Mouse (Mus musculus) thymus, postnatal 14 days (tissue): ENCODE results near the gene Rtp4.

Experiments used
- DNase-seq: peaks from one replicate; pipeline ENCODE4 v3.0.0; 2021

Rtp4 gene

DNA sequence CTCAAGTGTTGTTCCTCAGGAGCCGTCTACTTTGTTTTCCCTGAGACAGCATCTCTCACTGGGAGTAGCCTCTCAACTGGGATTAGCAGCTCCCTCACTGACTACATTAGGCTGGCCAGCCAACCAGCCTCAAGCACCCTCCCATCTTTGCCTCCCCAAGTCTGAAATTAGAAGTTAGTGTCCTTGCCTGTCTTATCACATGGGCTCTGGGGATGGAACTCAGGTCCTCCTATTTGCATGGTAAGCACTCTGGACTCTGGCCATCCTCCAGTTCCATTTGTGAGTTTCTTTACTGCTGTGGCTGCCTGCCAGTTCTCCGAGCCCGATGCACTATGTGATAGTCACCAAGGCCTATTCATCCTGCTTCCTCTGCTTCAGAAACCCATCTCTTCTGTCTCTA, 4.3 kb upstream of the Rtp4 start:
- no peak for DNase-seq

DNA sequence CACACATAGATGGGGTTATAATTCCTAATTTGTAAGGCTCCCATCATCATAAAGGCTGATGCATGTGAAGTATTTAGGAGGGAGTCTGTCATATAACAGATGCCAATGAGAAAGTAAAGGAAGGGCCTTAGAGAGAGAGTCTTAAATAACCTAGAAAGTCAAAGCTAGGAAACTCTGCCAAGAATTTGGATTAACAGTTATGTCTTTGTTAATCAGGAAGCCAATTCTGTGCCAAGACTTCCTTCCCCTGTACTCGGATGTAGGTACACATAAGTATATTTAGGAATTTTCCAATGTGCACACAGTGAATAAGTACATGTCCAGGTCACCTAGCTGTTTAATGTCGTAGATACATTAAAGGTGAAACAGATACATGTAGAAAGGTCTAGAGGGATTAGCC, 3.5 kb upstream of the Rtp4 start:
- no peak for DNase-seq

DNA sequence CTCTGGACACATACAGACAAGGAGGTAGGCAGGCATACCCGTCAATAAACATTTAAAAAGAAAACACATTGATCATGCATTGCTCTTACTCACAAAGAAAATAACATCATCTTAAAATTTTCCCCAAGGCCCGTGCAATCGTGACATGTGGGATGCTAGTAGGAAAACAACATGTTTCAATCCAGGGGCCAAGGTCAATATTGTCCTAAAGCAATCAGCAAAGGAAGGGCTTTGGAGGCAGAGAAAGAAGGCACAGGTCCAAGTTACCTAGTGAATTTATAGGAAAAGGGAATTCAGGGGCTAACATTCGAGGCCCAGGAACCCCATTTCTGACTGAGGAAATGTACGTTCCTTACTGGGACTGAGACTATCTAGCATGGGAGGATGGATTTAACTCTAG, 2.9 kb upstream of the Rtp4 start:
- DNase-seq, result no peak

DNA sequence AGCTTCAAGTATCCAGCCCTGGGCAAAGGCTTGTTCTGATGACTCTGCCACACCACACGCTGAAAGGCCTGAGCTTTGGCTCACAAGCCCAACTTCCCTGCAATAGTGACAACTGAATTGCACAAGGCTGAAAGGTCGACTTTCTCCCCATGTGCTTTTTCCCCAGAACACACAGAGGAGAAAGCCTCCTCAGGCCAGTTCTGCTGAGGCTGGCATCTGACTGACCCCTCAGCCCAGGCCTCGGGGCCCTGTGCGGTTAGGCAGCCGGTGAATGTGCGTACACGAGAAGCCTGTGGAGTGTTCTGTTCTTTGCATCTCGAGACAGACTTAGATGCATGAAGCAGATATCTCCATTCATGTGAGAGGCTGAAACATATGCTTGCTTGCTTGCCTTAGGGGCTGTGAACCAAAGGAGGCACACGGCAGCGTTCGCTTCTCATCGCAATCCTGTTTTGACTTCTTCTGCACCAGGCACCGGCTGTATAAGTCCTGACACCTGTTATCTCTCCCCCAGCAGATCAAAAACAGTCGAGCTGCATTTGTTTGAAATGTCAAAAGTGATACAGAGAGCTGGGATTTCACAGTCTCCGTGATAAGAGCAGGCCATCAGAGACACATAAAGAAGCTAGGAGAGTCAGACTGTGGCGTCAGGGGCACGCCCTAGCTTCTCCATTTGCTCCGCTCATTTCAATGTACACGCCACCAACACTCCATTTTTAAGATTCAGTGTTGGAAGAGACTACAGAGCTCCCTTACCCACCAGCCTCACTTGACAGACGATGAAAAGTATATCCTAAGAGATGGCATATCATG, 2.1 kb upstream of the Rtp4 start:
- no peak for DNase-seq

DNA sequence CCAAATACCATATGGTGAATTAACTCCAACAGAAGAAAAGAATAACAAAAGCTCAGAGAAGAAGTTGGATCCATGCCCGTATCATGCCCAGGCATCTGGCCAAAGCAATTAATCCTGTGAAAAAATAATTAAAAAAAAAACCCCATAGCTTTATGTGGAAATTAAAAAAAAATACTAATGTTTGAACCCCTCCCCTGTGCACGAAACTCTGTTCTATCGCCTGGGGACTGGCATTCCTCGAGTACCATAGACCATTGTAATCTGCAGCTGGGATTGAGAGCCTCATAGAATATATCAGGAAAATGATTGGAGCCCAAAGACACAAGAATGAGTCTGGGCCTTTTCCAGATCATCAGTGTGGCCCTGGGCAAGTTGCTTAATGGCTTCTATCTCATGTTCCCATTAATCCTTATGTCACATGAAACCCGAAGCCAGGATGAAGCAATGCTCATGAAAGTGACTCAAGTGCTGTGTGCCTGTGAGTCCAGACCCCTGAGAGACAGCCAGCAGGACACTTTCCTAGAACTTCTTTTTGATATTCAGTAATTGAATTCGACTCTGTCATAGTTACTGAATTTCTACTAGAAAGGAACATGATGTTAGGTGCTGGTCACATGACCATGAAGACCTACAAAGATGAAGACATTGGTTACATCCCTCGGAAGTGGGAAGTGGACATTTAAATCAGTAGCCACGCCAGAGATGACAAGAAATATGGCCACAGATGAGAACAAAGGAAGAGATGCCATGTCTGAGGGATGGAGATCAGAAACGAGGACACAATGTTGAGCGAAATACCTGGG, 1.3 kb upstream of the Rtp4 start:
- no peak for DNase-seq

DNA sequence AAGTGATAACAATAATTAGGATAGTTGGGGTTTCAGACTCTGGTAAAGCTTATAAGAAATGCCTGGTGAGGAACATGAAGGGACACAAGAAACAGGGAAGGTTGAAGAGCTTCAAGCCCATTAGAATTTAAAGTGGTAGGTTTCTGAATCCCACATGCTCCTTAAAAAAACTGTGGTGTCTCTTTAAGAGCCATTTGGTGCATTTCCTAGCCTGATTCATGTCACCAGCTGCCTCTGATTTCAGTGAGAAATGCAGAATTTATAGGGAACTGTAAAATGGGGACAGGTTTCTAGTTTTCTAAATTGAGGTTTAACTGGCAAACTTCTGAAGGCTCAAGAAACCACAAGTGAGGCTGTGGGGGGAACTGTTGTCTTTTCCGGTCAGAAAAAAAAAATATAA, 320 bp upstream of the Rtp4 start:
- no peak for DNase-seq

DNA sequence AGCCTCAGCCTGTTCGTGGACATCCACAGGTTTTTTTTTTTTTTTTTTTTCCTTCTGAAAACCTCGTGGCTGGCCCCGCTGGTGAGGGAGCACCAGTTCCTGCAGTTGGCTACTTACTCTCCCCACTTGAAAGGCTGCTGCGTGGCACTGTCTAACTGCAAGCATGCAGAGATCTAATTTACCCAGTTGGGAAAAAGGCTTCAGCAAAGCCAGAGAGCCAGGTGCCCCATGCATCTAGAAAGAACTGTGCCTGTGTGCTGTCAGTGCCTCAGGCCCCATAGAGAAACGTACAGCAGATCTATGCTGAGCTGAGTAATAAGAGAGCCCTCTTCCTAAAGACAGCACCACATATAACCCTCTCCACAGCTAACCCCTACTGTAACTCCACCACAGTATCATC, 1.0 kb downstream of the Rtp4 start:
- no peak for DNase-seq

DNA sequence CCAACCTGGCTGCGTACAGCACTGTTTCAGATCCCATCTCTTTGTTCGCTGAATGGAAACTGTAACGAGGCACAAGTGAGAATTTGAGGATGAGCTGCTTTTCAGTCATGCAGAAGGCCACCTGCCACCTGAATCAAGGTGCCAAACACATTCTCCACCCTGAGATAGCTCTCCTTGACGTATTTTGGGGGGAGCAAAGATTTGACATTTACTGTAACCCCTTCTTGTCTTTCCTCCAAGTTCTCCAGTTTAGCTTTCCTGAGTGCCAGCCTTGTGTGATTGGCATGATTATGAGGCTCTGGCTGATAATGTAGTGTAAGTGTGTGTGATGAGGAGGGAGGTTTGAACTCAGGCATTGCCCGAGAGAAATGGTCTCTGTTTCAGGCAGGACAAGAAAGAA, 2.0 kb downstream of the Rtp4 start:
- DNase-seq, result no peak

DNA sequence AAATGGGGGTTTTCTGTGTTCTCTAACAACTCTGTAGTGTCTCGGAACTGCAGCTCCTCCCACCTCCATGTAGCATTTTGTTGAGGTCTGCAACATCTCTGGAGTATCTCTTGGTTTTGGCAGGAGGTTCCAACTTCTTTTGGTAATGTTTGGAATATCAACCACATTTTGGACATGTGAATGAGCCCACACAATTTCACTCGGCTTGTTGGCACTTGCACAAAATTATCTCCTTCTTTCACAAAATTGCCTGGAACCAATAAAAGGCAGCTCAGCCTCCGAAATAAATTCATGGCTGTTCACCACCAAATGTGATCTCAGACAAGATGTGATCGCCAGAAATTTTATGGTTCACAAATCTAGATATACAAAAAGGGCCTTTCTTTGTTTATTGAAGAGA, 9.1 kb downstream of the Rtp4 start:
- DNase-seq, result no peak

DNA sequence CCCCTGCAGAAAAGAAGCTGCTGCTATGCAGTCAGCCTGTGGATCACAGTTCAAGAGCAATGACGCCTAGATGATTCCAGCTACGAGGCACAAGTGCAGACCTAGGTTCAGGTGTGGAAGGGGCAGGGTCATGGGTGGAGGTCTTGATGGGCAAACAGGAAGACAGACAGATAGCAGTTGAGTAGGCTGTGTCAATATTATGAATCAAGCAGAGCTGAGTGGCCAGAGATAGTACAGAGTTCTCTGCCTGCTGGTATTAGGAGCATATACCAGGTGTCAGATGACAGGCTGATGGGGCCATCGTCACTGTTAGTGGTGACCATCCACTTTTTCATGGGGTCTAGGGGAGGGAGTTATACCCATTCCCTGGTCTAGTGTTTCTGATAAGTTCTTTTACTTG, 13.6 kb downstream of the Rtp4 start:
- no peak for DNase-seq

DNA sequence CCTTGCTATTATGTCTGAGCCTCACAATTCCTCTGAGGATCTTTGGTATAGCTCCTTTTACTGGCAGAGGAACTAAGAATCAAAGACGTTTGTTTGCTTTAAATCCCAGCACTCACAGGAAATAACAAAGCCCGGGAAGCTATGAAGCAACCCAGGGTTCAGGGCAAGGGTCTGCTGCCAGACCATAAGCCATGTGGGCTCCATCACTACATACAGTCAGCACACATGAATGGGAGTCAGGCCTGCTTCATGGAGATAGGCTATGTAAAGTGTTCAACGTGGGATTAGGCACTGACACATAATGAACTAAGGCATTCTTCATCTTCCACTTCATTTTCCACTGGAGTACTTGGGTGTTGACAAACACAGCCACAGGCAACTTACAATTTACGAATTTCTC, 21.0 kb downstream of the Rtp4 start:
- DNase-seq, result no peak

DNA sequence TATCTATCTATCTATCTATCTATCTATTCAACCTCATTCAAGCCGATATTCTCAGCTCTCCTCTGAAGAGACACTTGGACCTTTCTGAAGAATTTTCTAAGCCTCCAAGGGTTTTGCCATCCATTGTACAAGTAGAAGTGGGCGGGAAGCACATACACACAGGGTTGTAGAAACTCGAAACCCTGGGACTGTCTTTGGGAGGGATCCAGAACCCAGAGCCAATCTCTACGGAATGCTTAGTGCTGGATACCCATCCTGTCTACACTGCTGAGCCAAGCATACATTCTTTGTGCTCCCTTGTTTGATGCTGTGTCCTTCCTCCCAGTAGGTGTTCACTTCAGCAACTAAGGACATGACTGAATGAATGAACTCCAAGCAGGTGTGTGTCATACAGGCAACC, 22.8 kb downstream of the Rtp4 start:
- no peak for DNase-seq

DNA sequence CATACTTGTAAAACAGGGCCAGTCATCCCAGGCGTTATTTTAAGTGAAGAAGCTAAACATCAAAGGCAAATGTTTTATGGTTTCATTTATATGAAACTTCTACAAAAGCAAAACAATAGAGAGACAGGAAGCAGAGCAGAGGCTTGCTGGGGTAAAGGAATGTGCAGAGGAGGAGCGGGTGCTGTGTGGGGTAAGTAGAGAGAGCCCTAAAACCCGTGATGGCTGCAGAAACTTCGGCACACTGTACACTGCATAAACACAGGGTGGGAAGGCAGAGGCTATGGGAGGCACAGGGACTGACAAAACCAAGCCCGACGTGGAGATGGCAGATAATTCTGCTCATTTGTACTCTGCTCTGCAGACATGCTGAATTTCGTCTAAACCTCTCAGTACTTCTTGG, 24.3 kb downstream of the Rtp4 start:
- DNase-seq, result no peak

DNA sequence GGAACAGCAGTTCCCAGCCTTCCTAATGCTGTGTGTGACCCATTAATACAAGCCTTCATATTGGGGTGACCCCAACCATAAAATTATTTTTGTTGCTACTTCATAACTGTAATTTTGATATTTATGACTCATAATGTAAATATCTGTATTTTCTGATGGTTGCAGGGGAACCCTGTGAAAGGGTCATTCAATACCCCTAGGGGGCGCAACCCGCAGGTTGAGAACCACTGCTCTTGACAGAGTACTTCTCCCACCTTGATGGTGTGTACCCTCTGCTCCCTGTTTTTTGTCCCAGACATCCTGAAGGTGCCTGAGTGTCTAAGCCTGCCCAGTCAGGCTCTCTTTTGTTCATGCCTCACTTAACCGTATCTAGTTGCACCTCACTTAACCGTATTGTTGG, 27.7 kb downstream of the Rtp4 start:
- DNase-seq, result peak; percentile 23

DNA sequence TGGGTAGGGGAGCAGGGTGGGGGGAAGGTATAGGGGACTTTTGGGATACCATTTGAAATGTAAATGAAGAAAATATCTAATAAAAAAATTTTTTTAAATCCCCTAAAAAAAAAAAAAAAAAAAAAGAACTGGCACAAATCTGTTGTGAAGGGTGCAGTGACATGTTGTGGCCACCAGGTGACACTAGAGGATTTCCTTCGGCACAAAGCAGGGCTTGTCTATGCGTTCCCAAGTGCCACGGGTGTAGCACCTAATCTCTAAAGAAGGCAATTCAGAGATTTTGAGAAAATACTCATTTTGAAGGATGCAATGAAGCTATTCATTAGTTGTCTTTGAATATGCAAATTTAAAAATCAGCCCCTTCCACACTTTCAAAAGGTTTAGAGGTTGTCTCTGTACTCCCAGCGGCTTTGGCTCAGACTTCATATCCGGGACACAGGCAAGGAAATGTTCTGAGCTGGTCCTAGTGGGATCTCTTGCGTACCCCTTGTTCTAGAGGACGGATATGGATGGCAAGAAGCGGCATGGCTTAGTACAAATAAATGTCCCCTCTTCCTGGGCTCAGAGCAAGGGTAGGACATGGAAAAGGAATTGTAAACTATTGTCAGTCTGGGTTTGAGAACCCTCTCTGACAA, 30.4 kb downstream of the Rtp4 start:
- peak; percentile 63 for DNase-seq

DNA sequence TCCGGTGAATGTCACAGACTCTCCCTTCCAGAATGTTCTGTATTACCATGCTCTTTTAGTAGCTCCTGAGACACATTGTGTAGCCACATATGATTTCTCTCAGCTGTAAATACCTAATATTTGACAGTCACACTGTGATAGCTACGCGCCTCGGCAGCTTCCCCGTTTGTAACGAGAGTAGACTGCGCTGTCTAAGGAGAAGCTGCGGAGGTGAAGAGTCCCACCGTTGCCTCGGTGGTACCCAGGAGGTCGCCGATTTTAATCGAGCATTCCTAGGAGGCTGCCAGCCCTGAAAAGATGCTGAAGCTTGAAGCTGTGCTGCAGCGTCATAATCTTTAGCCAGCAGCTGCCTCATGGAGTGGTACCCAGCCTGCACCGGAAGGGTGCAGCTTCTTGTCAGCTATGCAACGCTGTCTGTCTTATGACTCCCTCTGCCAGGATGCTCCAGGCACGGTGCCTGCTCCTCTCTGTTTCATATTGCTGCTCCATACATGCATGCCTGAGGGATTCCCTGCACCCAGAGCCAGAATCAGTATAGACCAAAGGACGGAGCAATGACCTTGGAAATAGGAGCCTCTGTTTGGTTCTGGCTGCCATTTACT, 31.0 kb downstream of the Rtp4 start:
- DNase-seq, result no peak

DNA sequence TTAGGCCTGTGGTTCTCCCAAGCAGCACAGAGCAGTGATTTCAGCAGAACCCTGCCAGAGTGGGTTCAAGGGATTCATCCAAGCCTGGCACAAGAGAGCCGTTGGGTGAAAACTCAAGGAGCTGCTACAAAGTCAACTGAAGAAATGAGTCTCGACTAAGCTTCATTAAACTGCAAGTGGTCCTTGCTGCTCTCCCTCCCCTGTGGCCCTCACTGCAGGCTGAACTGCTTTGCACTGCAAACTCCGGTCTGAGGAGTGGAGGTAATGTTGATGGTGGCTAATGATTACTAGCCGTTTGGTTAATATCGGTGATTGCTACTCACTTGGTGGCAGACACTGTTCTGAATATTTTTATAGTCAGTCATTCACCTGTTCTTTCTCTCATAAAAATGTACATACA, 34.6 kb downstream of the Rtp4 start:
- DNase-seq, result no peak

DNA sequence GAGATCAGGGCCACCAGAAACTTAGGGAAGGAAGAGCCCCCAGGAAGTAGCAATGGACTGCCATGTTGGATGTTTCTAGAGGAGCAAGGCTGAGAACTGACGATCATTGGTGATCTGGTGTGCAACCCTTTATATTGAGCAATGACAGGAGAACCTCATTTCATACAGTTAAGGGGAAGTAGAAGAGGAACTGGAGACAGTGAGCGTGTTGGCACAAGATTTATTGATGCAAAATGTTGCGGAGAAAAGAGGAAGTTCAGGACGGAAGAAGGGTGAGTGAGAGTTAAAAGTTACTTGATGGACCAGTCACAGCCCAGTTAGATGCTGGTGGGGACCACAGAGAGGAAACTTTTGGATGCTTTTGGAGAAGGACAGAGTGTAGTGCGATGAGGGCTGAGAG, 37.1 kb downstream of the Rtp4 start:
- DNase-seq, result no peak

DNA sequence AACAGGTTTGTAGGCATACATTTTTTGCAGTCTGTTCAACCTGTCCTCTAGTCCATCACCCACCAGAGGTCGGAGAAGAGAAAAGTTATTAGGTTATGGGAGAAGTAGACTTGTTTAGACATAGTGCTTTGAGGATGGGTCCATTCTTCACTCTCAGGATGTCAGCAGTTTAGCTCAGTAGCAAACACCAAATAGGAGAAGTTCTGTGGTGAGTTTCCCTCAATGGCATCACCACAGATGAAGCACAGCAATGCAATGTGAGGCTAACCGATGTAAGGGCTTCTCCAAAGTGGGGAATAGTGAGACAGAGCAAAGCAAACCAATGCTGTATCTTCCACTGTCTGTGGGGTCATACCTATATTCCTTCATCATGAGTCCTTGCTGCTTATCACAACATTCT, 37.6 kb downstream of the Rtp4 start:
- no peak for DNase-seq

DNA sequence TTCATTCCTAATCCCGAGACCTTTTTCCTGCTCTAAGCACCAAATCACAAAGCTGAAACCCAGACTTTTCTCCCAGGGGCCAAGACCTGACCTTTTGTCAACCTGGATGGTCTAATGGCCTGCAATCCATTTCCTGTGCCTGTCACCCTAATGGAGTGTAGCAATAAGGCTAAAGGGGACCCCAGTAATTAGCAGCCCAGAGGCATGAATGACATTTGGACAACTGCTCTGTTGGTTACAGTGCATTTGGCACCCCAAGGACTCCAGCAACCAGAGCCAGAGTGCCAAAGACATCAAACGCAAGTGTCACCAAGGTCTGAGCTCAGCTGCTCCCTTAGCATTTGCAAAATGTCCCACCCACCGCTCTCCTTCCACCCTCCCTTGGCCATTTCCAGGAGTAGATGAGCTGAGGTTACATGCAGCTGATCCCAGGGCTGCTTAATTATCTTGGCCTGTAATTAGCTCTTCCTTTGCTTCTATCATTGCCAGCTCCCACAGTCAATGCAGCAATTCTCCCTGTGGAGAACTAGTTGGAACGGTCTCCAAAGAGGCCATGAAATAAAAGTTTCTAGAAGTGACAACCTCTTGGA, 48.4 kb downstream of the Rtp4 start:
- DNase-seq, result no peak

DNA sequence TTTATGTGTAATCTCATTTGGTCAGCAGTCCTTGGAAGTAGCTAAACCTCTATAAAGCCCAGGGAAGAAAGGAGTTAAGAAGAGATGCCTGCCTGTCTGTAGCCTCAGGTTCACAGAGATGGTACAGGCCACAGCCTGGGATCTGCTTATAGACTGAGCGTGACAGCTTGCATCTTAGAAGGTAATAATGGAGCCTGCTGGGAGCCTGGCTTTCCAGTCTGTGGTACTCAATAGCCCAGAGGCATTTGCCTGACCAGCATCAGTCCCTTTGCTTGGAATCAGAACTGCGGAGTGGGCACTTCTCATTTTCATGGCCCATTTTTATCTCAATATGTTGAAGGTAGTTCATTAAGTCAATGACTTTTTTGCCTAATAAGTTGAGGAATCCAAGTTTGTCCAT, 54.5 kb downstream of the Rtp4 start:
- DNase-seq, result no peak

DNA sequence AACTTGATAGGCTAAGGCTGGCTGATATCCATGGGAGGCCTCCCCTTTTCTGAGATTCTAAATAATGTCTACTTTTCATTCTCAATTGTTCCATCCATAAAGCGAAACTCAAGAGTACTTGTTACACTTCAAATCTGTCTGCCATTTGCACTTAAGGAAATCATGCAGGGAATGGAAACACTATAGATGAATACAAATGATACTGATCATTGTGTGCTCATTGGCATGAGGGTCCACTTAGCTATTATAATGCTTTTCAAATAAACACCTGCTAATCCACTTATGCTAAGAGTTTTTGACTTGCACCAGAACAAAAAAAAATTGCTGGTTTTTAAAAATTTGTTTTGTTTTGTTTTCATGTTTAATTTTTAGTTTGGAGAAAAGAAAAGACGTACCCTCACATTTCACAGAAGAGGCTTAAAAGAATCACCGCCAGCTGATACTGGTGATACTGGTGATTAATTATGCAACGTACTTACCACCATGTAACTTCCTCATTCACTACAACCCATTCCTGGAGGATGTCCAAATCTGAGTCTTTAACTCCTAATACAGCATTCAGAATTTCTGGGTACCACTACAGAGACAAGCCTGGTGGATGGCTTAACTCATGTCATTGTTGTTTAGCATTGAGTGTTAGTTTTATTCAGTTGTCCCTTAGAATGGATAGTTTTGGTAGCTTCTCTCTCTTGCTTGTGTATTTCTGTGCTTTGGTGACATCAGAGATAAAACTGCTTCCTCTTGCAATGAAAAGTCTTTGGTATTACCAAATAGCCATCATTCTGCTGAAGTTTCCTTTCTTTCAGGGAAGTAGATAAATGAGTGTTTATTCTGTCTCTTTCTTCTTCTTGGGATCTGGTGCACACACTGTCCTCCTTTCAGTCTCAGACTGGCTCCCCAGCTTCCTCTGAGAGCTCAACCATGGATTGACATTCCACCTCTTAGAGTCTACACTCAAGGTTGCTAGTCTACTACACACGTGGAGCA, 71.3 kb downstream of the Rtp4 start:
- DNase-seq, result no peak
